Mouse (Mus musculus) Muller cell, postnatal 12 days (primary cell): ENCODE results near the gene Agpat3.
"Not testable (repeated sequence)": the region's sequence is repeated elsewhere in the genome, so short reads cannot be mapped to it uniquely, and the experiment has no call there.

Experiments used
- DNase-seq: peaks from one replicate; pipeline ENCODE4 v3.0.0-alpha.2; 2015; ENCODE audit errors: inconsistent ontology term

Gene Agpat3

GRCm38 (mm10) chr10:78361951-78362350 lies 9.7 kb upstream of the Agpat3 start:
- DNase-seq: peak; percentile 39

- DNase-seq: peak; percentile 33
Measured at GRCm38 (mm10) chr10:78360290-78360711, 8.0 kb upstream of the Agpat3 start.

- DNase-seq: not testable (repeated sequence)
Measured at GRCm38 (mm10) chr10:78358999-78359398, 6.7 kb upstream of the Agpat3 start.

GRCm38 (mm10) chr10:78358266-78358665 lies 6.0 kb upstream of the Agpat3 start:
- no peak for DNase-seq

GRCm38 (mm10) chr10:78357742-78358141 lies 5.5 kb upstream of the Agpat3 start:
- DNase-seq: no peak

GRCm38 (mm10) chr10:78355931-78356593 lies 3.8 kb upstream of the Agpat3 start:
- DNase-seq: peak; percentile 9

GRCm38 (mm10) chr10:78353196-78353595 lies 907 bp upstream of the Agpat3 start:
- DNase-seq: no peak

- no peak for DNase-seq
Measured at GRCm38 (mm10) chr10:78352666-78353030, 359 bp upstream of the Agpat3 start.

GRCm38 (mm10) chr10:78351564-78351886 lies 764 bp downstream of the Agpat3 start:
- DNase-seq: no peak

- DNase-seq: no peak
Measured at GRCm38 (mm10) chr10:78350796-78351556, 1.3 kb downstream of the Agpat3 start.

- DNase-seq: peak; percentile 75
Measured at GRCm38 (mm10) chr10:78349464-78350165, 2.7 kb downstream of the Agpat3 start.

GRCm38 (mm10) chr10:78348211-78348610 lies 4.1 kb downstream of the Agpat3 start:
- no peak for DNase-seq

- no peak for DNase-seq
Measured at GRCm38 (mm10) chr10:78347486-78347885, 4.8 kb downstream of the Agpat3 start.

GRCm38 (mm10) chr10:78345466-78345865 lies 6.8 kb downstream of the Agpat3 start:
- DNase-seq: no peak

GRCm38 (mm10) chr10:78342091-78342490 lies 10.2 kb downstream of the Agpat3 start:
- no peak for DNase-seq

GRCm38 (mm10) chr10:78338180-78338579 lies 14.1 kb downstream of the Agpat3 start:
- DNase-seq: peak; percentile 89

GRCm38 (mm10) chr10:78334923-78335561 lies 17.2 kb downstream of the Agpat3 start:
- DNase-seq: peak; percentile 83

- DNase-seq: no peak
Measured at GRCm38 (mm10) chr10:78331577-78331976, 20.7 kb downstream of the Agpat3 start.

- peak; percentile 56 for DNase-seq
Measured at GRCm38 (mm10) chr10:78329305-78329704, 23.0 kb downstream of the Agpat3 start.

- DNase-seq: no peak
Measured at GRCm38 (mm10) chr10:78328011-78328575, 24.2 kb downstream of the Agpat3 start.

- no peak for DNase-seq
Measured at GRCm38 (mm10) chr10:78325916-78326647, 26.2 kb downstream of the Agpat3 start.
